Mouse (Mus musculus) forebrain, embryonic 16.5 days (tissue): Measurements from ENCODE around the gene Pnma1. TPM values are rescaled to one million over a fixed set of nuclear protein-coding genes. Genes with fewer than 3 reads are reported as not detected.

Experiments
- ATAC-seq: fragments of 200-750 bp; cut with Nextera tagmentation; 2 replicates; pipeline ENCODE4 v1.8.0; 2017; ENCODE audit warnings: mild to moderate bottlenecking, moderate library complexity
- H3K27ac ChIP-seq: fragments of 300-500 bp; sonication (generic); 2 replicates; pipeline ENCODE4 v1.5.1; 2014; ENCODE audit warnings: low read length, control low read depth
- H3K27me3 ChIP-seq: fragments of 300-500 bp; sonication (generic); replicated peaks from 2 replicates; pipeline ENCODE4 v1.6.1; 2014; ENCODE audit warnings: low read length; ENCODE audit not compliant: control insufficient read depth, insufficient read depth
- H3K36me3 ChIP-seq: fragments of 300-500 bp; sonication (generic); 2 replicates; pipeline ENCODE4 v1.6.1; 2014; ENCODE audit not compliant: control insufficient read depth, insufficient read depth
- H3K4me1 ChIP-seq: fragments of 300-500 bp; sonication (generic); replicated peaks from 2 replicates; pipeline ENCODE4 v1.6.1; 2014; ENCODE audit warnings: low read length; ENCODE audit not compliant: control insufficient read depth, insufficient read depth
- H3K4me2 ChIP-seq: fragments of 300-500 bp; sonication (generic); 2 replicates; pipeline ENCODE4 v1.6.1; 2014; ENCODE audit warnings: mild to moderate bottlenecking, low read length, control low read depth
- H3K4me3 ChIP-seq: fragments of 300-500 bp; sonication (generic); replicated peaks from 2 replicates; pipeline ENCODE4 v1.5.1; 2014; ENCODE audit warnings: mild to moderate bottlenecking, low read length, control low read depth
- H3K9ac ChIP-seq: fragments of 300-500 bp; sonication (generic); replicated peaks from 2 replicates; pipeline ENCODE4 v1.6.1; 2014; ENCODE audit warnings: low read depth, low read length, control low read depth
- H3K9me3 ChIP-seq: fragments of 300-500 bp; sonication (generic); 2 replicates; pipeline ENCODE4 v1.6.1; 2016; ENCODE audit warnings: low read length; ENCODE audit not compliant: control insufficient read depth
- WGBS: fragments of 180-500 bp; shearing (Covaris S2); extraction: QIAGEN DNeasy Blood & Tissue Kit; methylation state at CpG from one replicate; pipeline ENCODE4 v1.1.7; 2014; 5-methylcytosine and 5-hydroxymethylcytosine counted together
- polyA plus RNA-seq: library from polyadenylated mRNA; unstranded; fragments of >200 nt; fragmentation: Nextera tagmentation; extraction: Ambion mirVana; gene quantifications from 2 replicates; pipeline ENCODE4 v1.2.1, GENCODE M21; 2015

Gene Pnma1
- polyA plus RNA-seq, 1 experiment from 2014 or later: 7.2 TPM

GRCm38 (mm10) chr12:84190151-84190820 lies 42.0 kb upstream of the Pnma1 start:
- Histone ChIP-seq H3K9me3 (no peaks in the 10 kb centered on the region), H3K9ac (no peak overlapping the region; the same call in 1 of the 2 replicates), H3K36me3 (no peaks in the 10 kb centered on the region), H3K27me3 (no peaks in the 10 kb centered on the region), H3K4me2 (peak overlapping the region; percentile 4; the same call in 1 of the 2 replicates), H3K27ac (no peak overlapping the region), H3K4me1 (peaks cover 65% of the 10 kb centered on the region), H3K4me3 (no peak overlapping the region)
- no peak for ATAC-seq
- WGBS: 54% methylated on average over 14 of the region's 15 CpGs

GRCm38 (mm10) chr12:84188881-84189444 lies 40.7 kb upstream of the Pnma1 start:
- Histone ChIP-seq H3K9me3 (no peaks in the 10 kb centered on the region), H3K4me3 (no peak overlapping the region), H3K27me3 (no peaks in the 10 kb centered on the region), H3K4me2 (no peak overlapping the region), H3K27ac (no peak overlapping the region), H3K9ac (no peak overlapping the region), H3K4me1 (peaks cover 58% of the 10 kb centered on the region), H3K36me3 (no peaks in the 10 kb centered on the region)
- no peak for ATAC-seq
- WGBS: 72% methylated on average over 14 of the region's 14 CpGs

GRCm38 (mm10) chr12:84187752-84188601 lies 39.7 kb upstream of the Pnma1 start:
- Histone ChIP-seq H3K4me2 (no peak overlapping the region), H3K27ac (peak overlapping the region; percentile 48; the same call in 1 of the 2 replicates), H3K4me1 (peaks cover 58% of the 10 kb centered on the region), H3K36me3 (no peaks in the 10 kb centered on the region), H3K9ac (no peak overlapping the region), H3K9me3 (no peaks in the 10 kb centered on the region), H3K4me3 (no peak overlapping the region), H3K27me3 (no peaks in the 10 kb centered on the region)
- ATAC-seq: no peak
- WGBS: 57% methylated on average over 15 of the region's 15 CpGs

GRCm38 (mm10) chr12:84186950-84187349 lies 38.7 kb upstream of the Pnma1 start:
- H3K9me3 ChIP-seq: no peaks in the 10 kb centered on the region
- no peak overlapping the region for H3K9ac ChIP-seq
- H3K36me3 ChIP-seq: no peaks in the 10 kb centered on the region
- H3K4me2 ChIP-seq: no peak overlapping the region
- no peaks in the 10 kb centered on the region for H3K27me3 ChIP-seq
- peak; percentile 57 for ATAC-seq
- no peak overlapping the region for H3K4me3 ChIP-seq
- 16% methylated on average over 5 of the region's 5 CpGs for WGBS
- peak overlapping the region; percentile 32; the same call in 1 of the 2 replicates for H3K27ac ChIP-seq
- peaks cover 55% of the 10 kb centered on the region for H3K4me1 ChIP-seq

- H3K27me3 ChIP-seq: no peaks in the 10 kb centered on the region
- WGBS: 38% methylated on average over 3 of the region's 3 CpGs
- no peak overlapping the region for H3K4me3 ChIP-seq
- H3K9ac ChIP-seq: no peak overlapping the region
- 0 out of 2 replicates have a peak overlapping the region, but pooled peaks have one; percentile 11 for H3K27ac ChIP-seq
- peaks cover 55% of the 10 kb centered on the region for H3K4me1 ChIP-seq
- H3K9me3 ChIP-seq: no peaks in the 10 kb centered on the region
- no peaks in the 10 kb centered on the region for H3K36me3 ChIP-seq
- no peak overlapping the region for H3K4me2 ChIP-seq
- no peak for ATAC-seq
These were observed 38.2 kb upstream of the Pnma1 start for GRCm38 (mm10) chr12:84186536-84186935.

GRCm38 (mm10) chr12:84185547-84185946 lies 37.3 kb upstream of the Pnma1 start:
- Histone ChIP-seq H3K4me2 (no peak overlapping the region), H3K4me1 (peaks cover 55% of the 10 kb centered on the region), H3K9ac (no peak overlapping the region), H3K4me3 (no peak overlapping the region), H3K36me3 (no peaks in the 10 kb centered on the region), H3K27ac (no peak overlapping the region), H3K9me3 (no peaks in the 10 kb centered on the region), H3K27me3 (no peaks in the 10 kb centered on the region)
- WGBS: 50% methylated on average over 6 of the region's 6 CpGs
- no peak for ATAC-seq

- 44% methylated on average over 5 of the region's 5 CpGs for WGBS
These were observed 36.7 kb upstream of the Pnma1 start for GRCm38 (mm10) chr12:84184979-84185378.

GRCm38 (mm10) chr12:84181999-84182398 lies 33.7 kb upstream of the Pnma1 start:
- no peak overlapping the region for H3K27ac ChIP-seq
- peak overlapping the region; percentile 16; the same call in 1 of the 2 replicates for H3K4me2 ChIP-seq
- H3K9ac ChIP-seq: no peak overlapping the region
- no peaks in the 10 kb centered on the region for H3K9me3 ChIP-seq
- WGBS: 40% methylated on average over 6 of the region's 6 CpGs
- no peak overlapping the region for H3K4me3 ChIP-seq
- no peaks in the 10 kb centered on the region for H3K27me3 ChIP-seq
- peaks cover 34% of the 10 kb centered on the region for H3K4me1 ChIP-seq
- H3K36me3 ChIP-seq: no peaks in the 10 kb centered on the region
- ATAC-seq: no peak; the same call in 1 of the 2 replicates

More at GRCm38 (mm10) chr12:84184979-84185378, 36.7 kb upstream of the Pnma1 start:
- no peak overlapping the region for H3K9ac ChIP-seq
- no peaks in the 10 kb centered on the region for H3K9me3 ChIP-seq
- H3K27ac ChIP-seq: no peak overlapping the region
- H3K4me2 ChIP-seq: no peak overlapping the region
- no peaks in the 10 kb centered on the region for H3K36me3 ChIP-seq
- no peak overlapping the region for H3K4me3 ChIP-seq
- H3K4me1 ChIP-seq: peaks cover 55% of the 10 kb centered on the region
- no peak for ATAC-seq
- H3K27me3 ChIP-seq: no peaks in the 10 kb centered on the region
